Mouse (Mus musculus) heart, postnatal 14 days (tissue): ENCODE results near the gene Il1r1. TPM values are rescaled to one million over a fixed set of nuclear protein-coding genes. Genes with fewer than 3 reads are reported as not detected.

Experiments used
- DNase-seq, 2 experiments: peaks; one replicate each; pipeline ENCODE4 v3.0.0; 2021 to 2022
- intact Hi-C: fragments of 180-260 bp; cut with DNase I; formaldehyde crosslinking; loops from one replicate; pipeline ENCODE4 v1.15.1; 2025
- total RNA-seq, 2 experiments: library from RNA; stranded (reverse); gene quantifications; 2 replicates each; pipeline ENCODE4 v1.2.3; 2021

The Il1r1 gene
- total RNA-seq, 2 experiments from 2014 or later = 6.9 to 7.4 TPM

GRCm38 (mm10) chr1:40266431-40267260 lies 41.8 kb downstream of the Il1r1 start:
- peak; percentile 92 for DNase-seq
- intact Hi-C loops = loop anchor here (5.0 kb wide), 2 partner anchors 94 to 149 kb away; no protein-coding TSS in a partner anchor

GRCm38 (mm10) chr1:40267846-40268245 lies 43.0 kb downstream of the Il1r1 start:
- intact Hi-C loops = loop anchor here (5.0 kb wide), 2 partner anchors 96 to 151 kb away; no protein-coding TSS in a partner anchor
- no peak for DNase-seq

- intact Hi-C loops = loop anchor here (5.0 kb wide), 2 partner anchors 96 to 151 kb away; no protein-coding TSS in a partner anchor
- DNase-seq = no peak
Observed at GRCm38 (mm10) chr1:40268536-40268935, 43.7 kb downstream of the Il1r1 start.

- DNase-seq = no peak
- intact Hi-C loops = no loop called here
Observed at GRCm38 (mm10) chr1:40270415-40270814, 45.5 kb downstream of the Il1r1 start.

- DNase-seq = no peak
- intact Hi-C loops = no loop called here
Observed at GRCm38 (mm10) chr1:40271052-40271451, 46.2 kb downstream of the Il1r1 start.

- DNase-seq = no peak
- intact Hi-C loops = no loop called here
Observed at GRCm38 (mm10) chr1:40271486-40272055, 46.7 kb downstream of the Il1r1 start.

GRCm38 (mm10) chr1:40272204-40272603 lies 47.3 kb downstream of the Il1r1 start:
- intact Hi-C loops = no loop called here

GRCm38 (mm10) chr1:40273491-40273890 lies 48.6 kb downstream of the Il1r1 start:
- intact Hi-C loops = no loop called here
- no peak for DNase-seq

More at GRCm38 (mm10) chr1:40272204-40272603, 47.3 kb downstream of the Il1r1 start:
- DNase-seq = no peak

- no peak for DNase-seq
- intact Hi-C loops = no loop called here
Observed at GRCm38 (mm10) chr1:40275285-40276013, 50.6 kb downstream of the Il1r1 start.

GRCm38 (mm10) chr1:40277944-40278343 lies 53.1 kb downstream of the Il1r1 start:
- intact Hi-C loops = no loop called here
- no peak for DNase-seq

GRCm38 (mm10) chr1:40278720-40279119 lies 53.8 kb downstream of the Il1r1 start:
- intact Hi-C loops = no loop called here
- no peak for DNase-seq

- intact Hi-C loops = no loop called here
Observed at GRCm38 (mm10) chr1:40279182-40279743, 54.4 kb downstream of the Il1r1 start.

GRCm38 (mm10) chr1:40281950-40282349 lies 57.1 kb downstream of the Il1r1 start:
- no peak for DNase-seq
- intact Hi-C loops = no loop called here

More at GRCm38 (mm10) chr1:40279182-40279743, 54.4 kb downstream of the Il1r1 start:
- no peak for DNase-seq

GRCm38 (mm10) chr1:40282394-40282793 lies 57.5 kb downstream of the Il1r1 start:
- intact Hi-C loops = no loop called here

GRCm38 (mm10) chr1:40283995-40284394 lies 59.1 kb downstream of the Il1r1 start:
- intact Hi-C loops = no loop called here
- DNase-seq = no peak

More at GRCm38 (mm10) chr1:40282394-40282793, 57.5 kb downstream of the Il1r1 start:
- no peak for DNase-seq

GRCm38 (mm10) chr1:40290489-40291255 lies 65.8 kb downstream of the Il1r1 start:
- intact Hi-C loops = no loop called here
- no peak for DNase-seq

- DNase-seq = no peak
- intact Hi-C loops = no loop called here
Observed at GRCm38 (mm10) chr1:40292231-40292630, 67.4 kb downstream of the Il1r1 start.

GRCm38 (mm10) chr1:40293891-40294290 lies 69.0 kb downstream of the Il1r1 start:
- DNase-seq = no peak
- intact Hi-C loops = no loop called here

GRCm38 (mm10) chr1:40294824-40295223 lies 69.9 kb downstream of the Il1r1 start:
- DNase-seq = no peak
- intact Hi-C loops = no loop called here

- intact Hi-C loops = no loop called here
- DNase-seq = no peak
Observed at GRCm38 (mm10) chr1:40298053-40298452, 73.2 kb downstream of the Il1r1 start.
